Mouse (Mus musculus) fat pad, adult 2 months (tissue): ENCODE measurements around the gene Hoxb5.

Experiments
- DNase-seq: peaks from one replicate; pipeline ENCODE4 v3.0.0-alpha.2; 2011; ENCODE audit warnings: low read depth, low spot score; ENCODE audit errors: extremely low read depth

The Hoxb5 gene

GRCm38 (mm10) chr11:96286739-96287385 is 16.3 kb upstream of the Hoxb5 start:
- no peak for DNase-seq

- no peak for DNase-seq
These were observed 15.7 kb upstream of the Hoxb5 start for GRCm38 (mm10) chr11:96287411-96287810.

DNA sequence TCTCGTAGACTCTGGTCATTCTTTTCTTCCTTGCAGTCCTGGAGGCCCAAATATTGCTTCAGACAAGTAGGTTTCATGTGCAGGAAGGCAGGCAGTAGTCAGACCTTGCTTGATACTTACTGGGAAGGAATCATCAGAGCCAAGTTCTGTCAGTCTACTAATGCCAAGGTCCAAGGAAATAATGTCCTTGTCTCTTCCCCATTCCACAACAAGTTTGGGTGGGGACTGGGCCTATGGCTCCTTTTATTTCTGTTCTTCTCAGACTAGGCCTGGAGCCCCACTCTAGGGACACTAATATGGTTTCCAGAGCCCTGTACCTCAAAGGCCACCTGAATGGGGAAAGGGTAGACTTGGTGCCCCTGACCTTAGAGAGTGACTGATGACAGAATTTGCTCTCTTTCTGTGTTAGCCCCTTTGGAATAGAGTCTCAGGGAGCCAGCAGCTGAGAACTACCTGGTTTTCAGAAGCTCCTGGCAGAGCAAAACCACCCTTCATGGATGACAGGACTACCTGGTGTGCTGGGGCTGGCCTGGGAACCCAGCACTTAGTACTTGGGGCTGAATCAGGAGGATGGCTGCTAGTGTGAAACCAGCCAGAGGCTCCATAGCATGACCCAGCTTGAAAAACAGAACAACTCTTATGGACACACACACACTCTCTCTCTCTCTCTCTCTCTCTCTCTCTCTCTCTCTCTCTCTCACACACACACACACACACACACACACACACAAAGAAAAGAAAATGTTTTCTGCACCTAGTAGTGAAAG is 14.5 kb upstream of the Hoxb5 start:
- DNase-seq, result no peak

DNA sequence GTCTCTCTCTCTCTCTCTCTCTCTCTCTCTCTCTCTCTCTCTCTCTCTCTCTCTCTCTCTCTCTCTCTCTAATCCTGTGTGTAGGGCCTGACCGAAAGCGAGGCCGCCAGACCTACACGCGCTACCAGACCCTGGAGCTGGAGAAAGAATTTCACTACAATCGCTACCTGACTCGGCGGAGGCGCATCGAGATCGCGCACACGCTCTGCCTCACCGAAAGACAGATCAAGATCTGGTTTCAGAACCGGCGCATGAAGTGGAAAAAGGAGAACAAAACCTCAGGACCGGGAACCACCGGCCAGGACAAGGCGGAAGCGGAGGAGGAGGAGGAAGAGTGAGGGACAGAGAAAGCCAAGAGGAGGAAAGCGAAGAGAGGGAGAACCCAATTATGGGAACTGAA is 13.8 kb upstream of the Hoxb5 start:
- no peak for DNase-seq

DNA sequence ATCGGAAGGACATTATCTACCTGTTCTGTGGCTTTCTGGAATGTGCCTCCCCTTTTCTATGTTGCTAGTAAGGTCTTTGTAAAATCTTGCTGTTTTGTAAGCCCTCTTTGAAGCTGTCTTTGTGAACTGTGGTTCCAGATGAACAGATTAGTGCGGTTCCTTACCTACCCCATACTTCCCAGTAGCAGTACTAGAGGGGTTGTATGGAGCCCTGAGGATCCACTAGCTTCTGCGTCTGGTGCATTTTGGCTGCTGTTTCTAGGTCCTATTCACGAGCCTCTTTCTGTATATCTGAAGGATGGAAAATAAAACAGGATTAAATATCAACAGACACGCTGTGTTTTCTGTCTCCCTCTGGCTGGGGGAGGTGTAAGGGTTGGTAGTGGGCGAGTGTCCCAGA is 13.3 kb upstream of the Hoxb5 start:
- no peak for DNase-seq

- DNase-seq, result no peak
These were observed 12.3 kb upstream of the Hoxb5 start for GRCm38 (mm10) chr11:96290705-96291355.

DNA sequence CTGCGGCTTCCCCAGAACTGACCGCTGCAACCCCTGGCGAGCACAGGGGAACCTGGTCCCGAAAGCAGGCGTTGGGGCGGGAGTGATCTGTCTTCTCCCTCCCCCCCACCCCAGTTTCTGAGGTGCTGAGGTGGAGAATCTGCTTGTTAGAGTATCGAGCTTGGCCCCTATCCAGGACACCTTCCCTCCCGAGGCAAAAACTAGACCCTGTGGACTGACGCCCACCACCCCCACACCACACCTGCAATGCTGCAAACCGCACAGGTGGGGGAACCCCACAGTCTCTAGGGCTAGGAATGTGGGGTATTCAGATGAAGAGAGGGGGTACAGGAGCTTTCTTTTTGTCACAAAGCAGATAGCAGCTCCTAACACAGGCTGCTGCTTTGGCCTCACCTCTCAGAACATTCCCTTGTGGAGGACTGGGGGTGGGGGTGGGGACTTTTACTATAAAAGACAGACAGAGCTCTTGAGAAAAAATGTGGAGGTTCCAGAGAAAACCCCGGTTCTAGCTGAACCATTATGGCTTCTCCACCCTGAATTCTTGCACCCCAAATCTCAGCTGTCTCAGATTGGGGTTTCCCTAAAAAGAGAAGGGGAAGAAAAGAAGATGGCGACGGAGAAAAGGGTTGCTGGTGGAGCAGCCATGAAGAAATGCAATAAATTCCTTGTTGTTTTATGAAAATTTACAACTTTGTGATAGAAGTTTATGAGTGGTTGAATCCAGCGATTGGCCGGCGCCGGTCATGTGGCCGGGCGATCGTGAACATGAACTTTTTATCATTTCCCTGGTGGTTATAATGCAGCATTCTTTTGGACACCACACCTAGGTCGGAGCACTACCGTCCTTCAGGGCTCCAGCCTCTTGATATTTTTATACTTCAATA is 11.2 kb upstream of the Hoxb5 start, which contains the start of gene Hoxb6:
Gene Hoxb6, plus strand, starts transcription at position 796 of the 884 bp plus-strand sequence.
- no peak for DNase-seq

GRCm38 (mm10) chr11:96292565-96293301 is 10.4 kb upstream of the Hoxb5 start:
- no peak for DNase-seq

DNA sequence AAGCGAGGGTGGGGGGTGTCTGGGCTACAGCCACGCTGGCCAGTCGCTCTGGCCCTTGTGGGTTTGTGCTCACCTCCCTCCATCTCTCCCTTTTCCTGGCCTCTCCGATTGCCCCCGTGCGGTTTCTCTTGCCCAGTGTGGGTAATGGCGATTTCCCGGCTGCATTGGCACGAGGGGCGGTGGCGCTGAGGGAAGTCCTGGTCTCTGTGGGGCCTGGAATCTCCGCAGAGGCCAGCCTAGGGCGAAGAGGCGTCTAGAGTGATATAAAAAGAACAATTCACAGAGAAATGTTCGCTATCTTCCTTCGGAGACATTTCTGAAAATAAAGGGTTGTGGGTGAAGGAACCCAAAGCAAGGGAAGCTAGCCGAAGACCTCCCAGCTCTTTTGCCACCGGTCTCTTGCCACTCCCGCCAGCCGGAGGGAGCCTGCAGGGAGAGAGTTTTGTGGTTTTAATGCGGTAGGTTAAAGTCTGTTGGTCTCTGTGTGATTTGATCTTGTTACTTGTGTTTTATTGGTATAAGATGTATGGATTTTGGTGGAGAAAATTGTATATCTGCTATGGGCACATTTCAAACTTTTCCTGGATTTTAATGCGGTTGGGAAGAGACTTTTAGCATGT is 9.7 kb upstream of the Hoxb5 start:
- DNase-seq, result no peak

DNA sequence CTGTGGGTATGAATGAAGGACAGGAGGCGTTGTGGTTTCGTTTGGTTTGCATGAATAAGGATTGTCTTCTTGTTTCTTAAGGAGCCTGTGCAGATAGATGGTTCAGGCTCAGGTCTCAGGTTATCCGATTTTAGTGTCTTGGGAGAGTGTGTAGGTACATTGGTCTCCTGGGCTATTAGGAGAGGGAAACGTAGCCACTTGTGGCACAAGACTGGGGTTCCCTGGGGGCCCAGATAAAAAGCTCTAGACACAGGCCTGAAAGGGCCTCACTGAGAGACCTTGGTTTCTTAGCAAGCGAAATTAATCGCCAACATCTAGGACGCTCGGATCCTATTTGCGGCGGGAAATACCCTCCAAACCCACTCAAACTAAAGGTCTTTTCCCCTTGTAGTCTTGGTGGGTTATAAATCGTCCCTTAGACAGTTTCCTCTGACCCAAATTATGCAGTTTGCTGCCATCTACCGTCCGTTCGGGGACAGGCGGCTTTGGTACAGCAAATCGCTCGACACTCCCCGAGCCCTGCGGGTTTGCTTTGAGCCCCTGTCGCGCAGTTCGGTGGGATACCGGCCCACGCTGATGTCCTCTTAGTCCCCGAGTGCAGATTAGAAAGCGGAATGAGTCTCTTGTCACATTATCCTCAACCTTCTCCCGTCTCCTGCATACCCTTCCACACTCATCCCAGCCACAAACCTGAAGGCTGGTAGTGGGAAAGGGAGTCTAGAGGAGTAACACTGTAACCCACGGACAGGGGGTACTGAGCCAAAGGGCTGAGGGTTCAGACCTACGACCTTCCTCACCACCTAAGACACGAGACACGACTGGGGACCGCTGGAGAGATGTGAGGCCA is 8.7 kb upstream of the Hoxb5 start:
- no peak for DNase-seq

DNA sequence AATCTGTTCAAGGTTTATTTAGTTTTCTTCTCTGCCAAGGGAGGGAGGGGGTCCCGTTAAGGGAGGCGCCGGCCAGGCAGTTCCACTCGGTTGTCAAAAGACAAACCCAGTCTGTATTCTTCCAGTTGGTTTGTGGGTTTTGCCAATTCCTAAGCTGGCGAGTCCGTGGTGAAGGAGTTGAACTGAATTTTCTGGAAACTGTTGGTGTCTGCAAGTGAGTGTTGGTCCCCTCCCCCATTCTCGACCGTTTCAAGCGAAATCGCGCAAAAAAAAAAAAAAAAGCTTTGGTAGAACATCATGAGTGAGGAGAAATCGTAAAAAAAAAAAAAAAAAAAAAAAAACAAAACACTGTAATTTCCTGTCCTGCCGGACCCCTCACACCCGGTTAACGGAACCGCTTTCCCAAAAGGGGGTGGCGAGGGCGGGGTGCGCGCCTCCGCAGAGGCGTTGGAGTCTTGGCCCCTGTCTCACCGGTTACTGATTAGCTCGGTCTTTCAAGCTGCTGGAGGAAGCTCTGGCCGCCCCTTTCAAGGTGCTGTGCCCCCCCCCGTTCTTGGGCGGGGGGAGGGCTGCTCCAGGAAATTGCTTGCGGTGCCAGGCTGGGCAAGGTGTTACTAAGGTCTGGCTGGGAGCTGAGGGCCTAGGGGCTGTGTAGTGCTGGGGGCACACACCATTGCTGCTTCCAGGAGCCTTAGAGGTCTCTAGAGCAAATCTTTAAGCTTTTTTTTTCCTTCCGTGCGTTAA is 7.9 kb upstream of the Hoxb5 start:
- no peak for DNase-seq

GRCm38 (mm10) chr11:96296997-96297396 is 6.1 kb upstream of the Hoxb5 start:
- no peak for DNase-seq

GRCm38 (mm10) chr11:96297428-96297827 is 5.7 kb upstream of the Hoxb5 start:
- no peak for DNase-seq

- DNase-seq, result no peak
These were observed 5.0 kb upstream of the Hoxb5 start for GRCm38 (mm10) chr11:96297968-96298635.

GRCm38 (mm10) chr11:96298895-96299667 is 4.1 kb upstream of the Hoxb5 start:
- DNase-seq, result no peak

DNA sequence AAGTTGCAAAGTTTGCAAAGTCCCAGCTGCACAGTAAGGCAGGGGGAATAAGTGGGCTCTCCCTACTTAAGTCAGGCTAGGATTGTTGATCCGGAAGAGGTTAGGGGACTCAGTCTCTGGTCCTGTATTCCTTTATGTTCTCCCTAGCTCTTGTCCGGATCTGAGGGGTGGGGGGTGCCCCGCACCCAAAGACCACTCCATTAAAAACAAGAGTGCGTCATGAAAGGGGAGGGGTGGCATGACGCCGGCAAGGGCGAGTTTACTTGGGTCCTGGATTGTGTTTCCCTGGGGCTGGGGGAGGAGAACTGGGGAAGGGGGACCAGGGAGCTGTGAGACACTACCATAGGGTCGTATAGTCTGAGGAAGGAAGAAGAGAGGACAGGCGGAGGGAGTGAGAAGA is 3.4 kb upstream of the Hoxb5 start:
- no peak for DNase-seq
